ENCODE assay signal across 10 mouse cellular contexts in the genomic region with DNA sequence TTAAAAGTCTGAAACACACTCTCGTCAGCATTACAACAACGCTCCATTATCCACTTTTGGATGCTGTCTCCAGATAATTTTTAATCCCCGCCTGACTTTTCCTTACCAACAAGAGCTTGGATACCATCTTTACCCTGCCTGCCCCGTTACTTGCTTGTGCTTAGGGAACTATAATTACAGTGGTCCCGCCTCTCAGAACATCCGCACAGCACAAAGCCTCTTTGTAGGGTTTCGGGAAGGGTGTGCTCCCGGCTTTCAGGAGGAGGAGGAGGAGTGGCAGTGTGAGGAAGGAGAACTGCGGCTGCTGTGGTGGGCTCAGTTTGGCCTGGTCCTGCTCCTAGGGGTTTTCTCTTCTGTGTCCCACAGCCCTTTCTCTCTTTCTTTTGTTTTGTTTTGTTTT. TPM values are rescaled to one million over a fixed set of nuclear protein-coding genes. Genes with fewer than 3 reads are reported as not detected.
DNase-seq lines count a peak whose midpoint lies in the region; ATAC-seq and TF ChIP-seq lines count a peak whose summit lies in the region.
"Had no signal": no experiment of that assay in that cellular context is flagged by ENCODE, and none has a peak within 500 bp of the region (broad histone marks: within the 10 kb centered on the region; RNA-seq: fewer than 3 reads in every experiment).

No protein-coding gene starts in this region.

- no peaks in the 10 kb centered on the region for H3K9me3 ChIP-seq in E14TG2a.4 (ENCODE audit: low read length)
- no peaks in the 10 kb centered on the region for H3K9me3 ChIP-seq in embryonic facial prominence, embryonic 12.5 days
- H3K9me3 ChIP-seq in hindbrain, embryonic 13.5 days, result no peaks in the 10 kb centered on the region
- H3K9me3 ChIP-seq in midbrain, embryonic 10.5 days (replicated peaks), result no peaks in the 10 kb centered on the region
- H3K9me3 ChIP-seq: G1E had no signal

- H3K27ac ChIP-seq in embryonic facial prominence, embryonic 12.5 days, result no peak overlapping the region
- 0 out of 2 replicates have a peak overlapping the region, but pooled peaks have one; percentile 50 for H3K27ac ChIP-seq in hindbrain, embryonic 13.5 days
- H3K27ac ChIP-seq in midbrain, embryonic 10.5 days (replicated peaks), result no peak overlapping the region

- 0 out of 2 replicates have a peak overlapping the region, but pooled peaks have one; percentile 23 for H3K4me3 ChIP-seq in E14TG2a.4 (replicated peaks; ENCODE audit: low read length)
- H3K4me3 ChIP-seq in embryonic facial prominence, embryonic 12.5 days, result no peak overlapping the region
- H3K4me3 ChIP-seq in hindbrain, embryonic 13.5 days, result no peak overlapping the region
- no peak overlapping the region for H3K4me3 ChIP-seq in midbrain, embryonic 10.5 days

- peak; percentile 54 for DNase-seq in embryo, embryonic 10 days (ENCODE audit: low spot score)
- no peak for DNase-seq in embryo, embryonic 9.5 days (ENCODE audit: extremely low spot score)
- no peak for DNase-seq in spleen, postnatal 14 days (ENCODE audit: low spot score in 2 of 2)
- DNase-seq in adrenal gland, adult (ENCODE audit: inconsistent age in 2 of 2, low spot score in 1 of 2), result no peak
- no peak for DNase-seq in midbrain, embryonic 10.5 days (ENCODE audit: low spot score)
- DNase-seq: heart, postnatal 10 days had no signal

- H3K4me2 ChIP-seq in embryonic facial prominence, embryonic 12.5 days (replicated peaks), result peak overlapping the region; percentile 14; the same call in 1 of the 2 replicates
- 0 out of 2 replicates have a peak overlapping the region, but pooled peaks have one; percentile 8 for H3K4me2 ChIP-seq in hindbrain, embryonic 13.5 days

- no peaks in the 10 kb centered on the region for H3K36me3 ChIP-seq in E14TG2a.4 (ENCODE audit: insufficient read depth, low read length)
- H3K36me3 ChIP-seq in embryonic facial prominence, embryonic 12.5 days, result no peaks in the 10 kb centered on the region
- H3K36me3 ChIP-seq in hindbrain, embryonic 13.5 days, result no peaks in the 10 kb centered on the region
- no peaks in the 10 kb centered on the region for H3K36me3 ChIP-seq in midbrain, embryonic 10.5 days
- H3K36me3 ChIP-seq: G1E had no signal

- TF ChIP-seq CTCF in E14TG2a.4 (conservative IDR thresholded peaks at IDR 0.05; ENCODE audit: low read length), result no peak

- peaks cover 72% of the 10 kb centered on the region for H3K4me1 ChIP-seq in E14TG2a.4 (replicated peaks; ENCODE audit: low read depth, low read length)
- H3K4me1 ChIP-seq in embryonic facial prominence, embryonic 12.5 days, result peaks cover 31% of the 10 kb centered on the region
- peaks cover 54% of the 10 kb centered on the region for H3K4me1 ChIP-seq in hindbrain, embryonic 13.5 days (replicated peaks)
- peaks cover 44% of the 10 kb centered on the region for H3K4me1 ChIP-seq in midbrain, embryonic 10.5 days

- ATAC-seq in embryonic facial prominence, embryonic 12.5 days (ENCODE audit: insufficient number of reproducible peaks, insufficient read depth, low FRiP score, low TSS enrichment), result no peak
- ATAC-seq in hindbrain, embryonic 13.5 days (ENCODE audit: low FRiP score), result no peak

- H3K9ac ChIP-seq in embryonic facial prominence, embryonic 12.5 days, result no peak overlapping the region
- H3K9ac ChIP-seq in hindbrain, embryonic 13.5 days, result 0 out of 2 replicates have a peak overlapping the region, but pooled peaks have one; percentile 19

- H3K27me3 ChIP-seq in E14TG2a.4 (ENCODE audit: insufficient read depth, low read length), result no peaks in the 10 kb centered on the region
- no peaks in the 10 kb centered on the region for H3K27me3 ChIP-seq in embryonic facial prominence, embryonic 12.5 days
- H3K27me3 ChIP-seq in hindbrain, embryonic 13.5 days, result no peaks in the 10 kb centered on the region
- H3K27me3 ChIP-seq in midbrain, embryonic 10.5 days (ENCODE audit: low read depth, poor library complexity, severe bottlenecking), result no peaks in the 10 kb centered on the region

- 22% methylated on average over 9 of the region's 9 CpGs for WGBS in embryonic facial prominence, embryonic 12.5 days
- WGBS in hindbrain, embryonic 13.5 days, result 25% methylated on average over 9 of the region's 9 CpGs
- WGBS in midbrain, embryonic 10.5 days, result 41% methylated on average over 9 of the region's 9 CpGs

RNA-seq across cellular contexts. Expression of gene Rnf38, which starts 9.4 kb away (rescaled TPM):
- polyA plus RNA-seq in embryonic facial prominence, embryonic 12.5 days (2016; fragmentation: Nextera tagmentation; extraction: Ambion mirVana), result 31.4 and 33.3 TPM in 2 replicates
- 39.3 and 39.9 TPM in 2 replicates for polyA plus RNA-seq in hindbrain, embryonic 13.5 days (2015; fragmentation: Nextera tagmentation; extraction: Ambion mirVana)
- 29.0 and 38.6 TPM in 2 replicates for polyA plus RNA-seq in midbrain, embryonic 10.5 days (2016; fragmentation: Nextera tagmentation; extraction: Ambion mirVana)
